Mouse (Mus musculus): ENCODE results near the gene Psmd4. TPM values are rescaled to one million over a fixed set of nuclear protein-coding genes. Genes with fewer than 3 reads are reported as not detected.

The Psmd4 gene
- 286 and 291 TPM in 2 replicates for polyA plus RNA-seq (2016; fragmentation: Nextera tagmentation; extraction: Ambion mirVana)

- WGBS, result under 1% methylated on average over 36 of the region's 36 CpGs
- ATAC-seq (ENCODE audit: low FRiP score, low read depth), result peak; percentile 98
- Histone ChIP-seq H3K9ac (peak within 1 kb of the TSS; percentile 88), H3K27me3 (replicated peaks) (no peaks in the 10 kb centered on the region), H3K9me3 (no peaks in the 10 kb centered on the region), H3K27ac (no peak within 1 kb of the TSS), H3K4me1 (peaks cover 7% of the 10 kb centered on the region), H3K36me3 (peaks cover 12% of the 10 kb centered on the region; the same call in 1 of the 2 replicates), H3K4me3 (peak within 1 kb of the TSS; percentile 84), H3K4me2 (replicated peaks) (peak within 1 kb of the TSS; percentile 75)
These were observed at the start of gene Psmd4 for GRCm38 (mm10) chr3:95042166-95042837. TSS of gene Psmd4 (minus strand) at chr3:95042614.

- H3K9me3 ChIP-seq, result no peaks in the 10 kb centered on the region
- H3K4me1 ChIP-seq, result no peaks in the 10 kb centered on the region
- WGBS, result 96% methylated on average over 1 of the region's 1 CpGs
- H3K27ac ChIP-seq, result no peak overlapping the region
- no peaks in the 10 kb centered on the region for H3K27me3 ChIP-seq (replicated peaks)
- no peak overlapping the region for H3K9ac ChIP-seq
- no peak overlapping the region for H3K4me2 ChIP-seq (replicated peaks)
- no peak overlapping the region for H3K4me3 ChIP-seq
- ATAC-seq (ENCODE audit: low FRiP score, low read depth), result no peak
- 0 out of 2 replicates have a peak, but pooled peaks cover 6% of the 10 kb centered on the region for H3K36me3 ChIP-seq
These were observed 45.7 kb upstream of the Psmd4 start for GRCm38 (mm10) chr3:95088071-95088470.

- Histone ChIP-seq H3K4me2 (replicated peaks) (no peak overlapping the region), H3K4me1 (no peaks in the 10 kb centered on the region), H3K27ac (no peak overlapping the region), H3K36me3 (peaks cover 83% of the 10 kb centered on the region), H3K27me3 (replicated peaks) (no peaks in the 10 kb centered on the region), H3K9me3 (no peaks in the 10 kb centered on the region), H3K9ac (no peak overlapping the region), H3K4me3 (no peak overlapping the region)
- ATAC-seq (ENCODE audit: low FRiP score, low read depth), result no peak
- WGBS, result 92% methylated on average over 2 of the region's 2 CpGs
These were observed 29.2 kb upstream of the Psmd4 start for GRCm38 (mm10) chr3:95071606-95072005.

GRCm38 (mm10) chr3:95066570-95066969 lies 24.2 kb upstream of the Psmd4 start:
- Histone ChIP-seq H3K36me3 (peaks cover 93% of the 10 kb centered on the region), H3K9me3 (no peaks in the 10 kb centered on the region), H3K9ac (no peak overlapping the region), H3K4me2 (replicated peaks) (no peak overlapping the region), H3K4me1 (no peaks in the 10 kb centered on the region), H3K4me3 (no peak overlapping the region), H3K27me3 (replicated peaks) (no peaks in the 10 kb centered on the region), H3K27ac (no peak overlapping the region)
- ATAC-seq (ENCODE audit: low FRiP score, low read depth), result no peak
- 93% methylated on average over 11 of the region's 11 CpGs for WGBS

- H3K36me3 ChIP-seq, result peaks cover 93% of the 10 kb centered on the region
- no peak overlapping the region for H3K4me2 ChIP-seq (replicated peaks)
- WGBS, result 93% methylated on average over 6 of the region's 6 CpGs
- no peaks in the 10 kb centered on the region for H3K4me1 ChIP-seq
- no peak for ATAC-seq (ENCODE audit: low FRiP score, low read depth)
- H3K4me3 ChIP-seq, result no peak overlapping the region
- no peaks in the 10 kb centered on the region for H3K9me3 ChIP-seq
- H3K27me3 ChIP-seq (replicated peaks), result no peaks in the 10 kb centered on the region
- no peak overlapping the region for H3K9ac ChIP-seq
- no peak overlapping the region for H3K27ac ChIP-seq
These were observed 23.7 kb upstream of the Psmd4 start for GRCm38 (mm10) chr3:95066095-95066494.

- WGBS, result 79% methylated on average over 1 of the region's 1 CpGs
- Histone ChIP-seq H3K4me2 (replicated peaks) (no peak overlapping the region), H3K9me3 (no peaks in the 10 kb centered on the region), H3K36me3 (peaks cover 93% of the 10 kb centered on the region), H3K27ac (no peak overlapping the region), H3K4me3 (no peak overlapping the region), H3K27me3 (replicated peaks) (no peaks in the 10 kb centered on the region), H3K4me1 (no peaks in the 10 kb centered on the region), H3K9ac (no peak overlapping the region)
- ATAC-seq (ENCODE audit: low FRiP score, low read depth), result no peak
These were observed 23.1 kb upstream of the Psmd4 start for GRCm38 (mm10) chr3:95065553-95065952.

GRCm38 (mm10) chr3:95063741-95064140 lies 21.3 kb upstream of the Psmd4 start:
- H3K4me2 ChIP-seq (replicated peaks), result no peak overlapping the region
- no peaks in the 10 kb centered on the region for H3K4me1 ChIP-seq
- no peak overlapping the region for H3K27ac ChIP-seq
- H3K9ac ChIP-seq, result no peak overlapping the region
- H3K9me3 ChIP-seq, result no peaks in the 10 kb centered on the region
- H3K4me3 ChIP-seq, result no peak overlapping the region
- peaks cover 93% of the 10 kb centered on the region for H3K36me3 ChIP-seq
- WGBS, result 94% methylated on average over 4 of the region's 4 CpGs
- no peaks in the 10 kb centered on the region for H3K27me3 ChIP-seq (replicated peaks)
- no peak for ATAC-seq (ENCODE audit: low FRiP score, low read depth)

GRCm38 (mm10) chr3:95058078-95058477 lies 15.7 kb upstream of the Psmd4 start:
- H3K4me1 ChIP-seq, result no peaks in the 10 kb centered on the region
- no peak overlapping the region for H3K9ac ChIP-seq
- no peak overlapping the region for H3K4me3 ChIP-seq
- H3K36me3 ChIP-seq, result peaks cover 55% of the 10 kb centered on the region
- H3K27me3 ChIP-seq (replicated peaks), result no peaks in the 10 kb centered on the region
- no peak for ATAC-seq (ENCODE audit: low FRiP score, low read depth)
- H3K27ac ChIP-seq, result no peak overlapping the region
- 90% methylated on average over 8 of the region's 8 CpGs for WGBS
- H3K4me2 ChIP-seq (replicated peaks), result no peak overlapping the region
- no peaks in the 10 kb centered on the region for H3K9me3 ChIP-seq

GRCm38 (mm10) chr3:95056275-95056674 lies 13.9 kb upstream of the Psmd4 start:
- Histone ChIP-seq H3K4me3 (no peak overlapping the region), H3K4me1 (no peaks in the 10 kb centered on the region), H3K9me3 (no peaks in the 10 kb centered on the region), H3K36me3 (peaks cover 39% of the 10 kb centered on the region), H3K4me2 (replicated peaks) (no peak overlapping the region), H3K27me3 (replicated peaks) (no peaks in the 10 kb centered on the region), H3K27ac (no peak overlapping the region), H3K9ac (no peak overlapping the region)
- ATAC-seq (ENCODE audit: low FRiP score, low read depth), result no peak
- WGBS, result 95% methylated on average over 7 of the region's 7 CpGs

GRCm38 (mm10) chr3:95054481-95055260 lies 12.3 kb upstream of the Psmd4 start:
- Histone ChIP-seq H3K4me1 (no peaks in the 10 kb centered on the region), H3K9ac (no peak overlapping the region), H3K4me3 (no peak overlapping the region), H3K9me3 (no peaks in the 10 kb centered on the region), H3K4me2 (replicated peaks) (no peak overlapping the region), H3K27me3 (replicated peaks) (no peaks in the 10 kb centered on the region), H3K27ac (no peak overlapping the region), H3K36me3 (peaks cover 23% of the 10 kb centered on the region)
- WGBS, result 63% methylated on average over 10 of the region's 10 CpGs
- no peak for ATAC-seq (ENCODE audit: low FRiP score, low read depth)

GRCm38 (mm10) chr3:95053701-95054100 lies 11.3 kb upstream of the Psmd4 start:
- H3K36me3 ChIP-seq, result peaks cover 14% of the 10 kb centered on the region
- H3K27ac ChIP-seq, result no peak overlapping the region
- H3K4me2 ChIP-seq (replicated peaks), result no peak overlapping the region
- H3K9ac ChIP-seq, result no peak overlapping the region
- no peaks in the 10 kb centered on the region for H3K9me3 ChIP-seq
- H3K4me1 ChIP-seq, result no peaks in the 10 kb centered on the region
- ATAC-seq (ENCODE audit: low FRiP score, low read depth), result 0 out of 2 replicates have a peak, but pooled peaks have one; percentile 48
- no peaks in the 10 kb centered on the region for H3K27me3 ChIP-seq (replicated peaks)
- H3K4me3 ChIP-seq, result no peak overlapping the region
- 49% methylated on average over 3 of the region's 3 CpGs for WGBS

- Histone ChIP-seq H3K27me3 (replicated peaks) (no peaks in the 10 kb centered on the region), H3K4me3 (no peak overlapping the region), H3K4me1 (no peaks in the 10 kb centered on the region), H3K9me3 (no peaks in the 10 kb centered on the region), H3K4me2 (replicated peaks) (no peak overlapping the region), H3K9ac (no peak overlapping the region), H3K27ac (no peak overlapping the region), H3K36me3 (peaks cover 7% of the 10 kb centered on the region)
- ATAC-seq (ENCODE audit: low FRiP score, low read depth), result no peak
- 48% methylated on average over 1 of the region's 1 CpGs for WGBS
These were observed 10.5 kb upstream of the Psmd4 start for GRCm38 (mm10) chr3:95052959-95053358.

Data from neural tube, embryonic 12.5 days (tissue).